Mouse (Mus musculus) ZHBTc4 (cell line): ENCODE data around the gene Map3k14.

Experiments
- DNase-seq: peaks from one replicate; pipeline ENCODE4 v3.0.0-alpha.2; 2011; ENCODE audit warnings: low read depth, low spot score

Map3k14 gene

GRCm38 (mm10) chr11:103177216-103177615 lies 90.1 kb downstream of the Map3k14 start:
- no peak for DNase-seq

GRCm38 (mm10) chr11:103176510-103176909 lies 90.8 kb downstream of the Map3k14 start:
- DNase-seq = no peak

- no peak for DNase-seq
Observed at GRCm38 (mm10) chr11:103175688-103176442, 91.4 kb downstream of the Map3k14 start.

GRCm38 (mm10) chr11:103174891-103175391 lies 92.3 kb downstream of the Map3k14 start:
- peak; percentile 79 for DNase-seq

- no peak for DNase-seq
Observed at GRCm38 (mm10) chr11:103174411-103174832, 92.8 kb downstream of the Map3k14 start.

- DNase-seq = no peak
Observed at GRCm38 (mm10) chr11:103173771-103174344, 93.4 kb downstream of the Map3k14 start.

- no peak for DNase-seq
Observed at GRCm38 (mm10) chr11:103173041-103173770, 94.1 kb downstream of the Map3k14 start.

GRCm38 (mm10) chr11:103172392-103173040 lies 94.8 kb downstream of the Map3k14 start:
- DNase-seq = no peak

- DNase-seq = no peak
Observed at GRCm38 (mm10) chr11:103171703-103172391, 95.4 kb downstream of the Map3k14 start.

GRCm38 (mm10) chr11:103171286-103171620 lies 96.0 kb downstream of the Map3k14 start:
- DNase-seq = peak; percentile 62

- no peak for DNase-seq
Observed at GRCm38 (mm10) chr11:103170494-103171285, 96.6 kb downstream of the Map3k14 start, which contains the start of gene Fmnl1. Gene Fmnl1 (plus strand): TSS chr11:103171107.

GRCm38 (mm10) chr11:103170111-103170493 lies 97.2 kb downstream of the Map3k14 start:
- no peak for DNase-seq
